Mouse (Mus musculus) frontal cortex, postnatal 36 days (tissue): ENCODE results near the gene Gmfg.
A peak's percentile ranks its signal among the peaks of the same experiment; 100 is the strongest.

Source experiments
- DNase-seq, 2 experiments: peaks; one replicate each; pipeline ENCODE4 v3.0.0; 2022; ENCODE audit warnings: low spot score in 2 of 2

Gene Gmfg

DNA sequence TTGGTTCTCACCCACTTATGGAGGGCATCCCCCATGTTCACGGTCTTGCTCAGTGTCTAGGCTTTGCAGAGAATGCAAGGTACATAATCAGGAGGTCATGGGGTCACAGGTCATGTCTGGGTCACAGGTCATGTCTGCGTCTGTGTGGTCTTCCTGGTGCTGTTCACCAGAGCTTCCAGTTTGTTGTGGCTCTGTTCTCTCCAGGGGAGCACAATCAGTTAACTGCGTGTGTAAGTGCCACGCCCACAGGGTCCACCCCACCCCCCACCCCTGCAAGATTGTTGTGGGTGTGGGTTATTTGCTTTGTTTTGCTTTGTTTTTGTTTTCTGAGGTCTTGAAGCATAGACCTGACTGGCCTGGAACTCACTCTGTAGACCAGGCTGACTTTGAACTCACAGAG lies 46.9 kb downstream of the Gmfg start:
- no peak for DNase-seq

DNA sequence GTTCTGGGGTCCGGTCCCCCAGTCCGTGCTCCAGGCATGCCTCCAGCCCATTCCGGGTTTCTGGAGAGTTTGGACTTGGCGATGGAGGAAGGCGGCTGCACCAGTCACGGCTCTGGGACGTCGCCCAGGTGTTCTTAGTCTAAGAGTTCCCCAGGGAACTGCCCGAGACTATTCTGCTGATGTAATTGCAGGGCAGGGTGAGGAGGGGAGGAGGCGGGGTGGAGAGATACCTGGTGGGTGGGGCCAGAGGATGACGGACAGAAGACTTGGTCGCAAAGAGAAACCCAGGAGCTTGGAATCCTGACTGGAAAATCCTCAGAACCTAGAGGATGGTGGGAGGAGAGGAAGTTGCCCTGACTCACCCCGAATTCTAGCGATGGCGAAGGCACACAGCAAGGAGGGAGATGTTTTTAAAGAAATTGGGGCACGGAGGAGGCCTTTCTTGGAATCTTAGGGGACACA lies 50.8 kb downstream of the Gmfg start:
- peak; percentile 42 to 51 for DNase-seq

DNA sequence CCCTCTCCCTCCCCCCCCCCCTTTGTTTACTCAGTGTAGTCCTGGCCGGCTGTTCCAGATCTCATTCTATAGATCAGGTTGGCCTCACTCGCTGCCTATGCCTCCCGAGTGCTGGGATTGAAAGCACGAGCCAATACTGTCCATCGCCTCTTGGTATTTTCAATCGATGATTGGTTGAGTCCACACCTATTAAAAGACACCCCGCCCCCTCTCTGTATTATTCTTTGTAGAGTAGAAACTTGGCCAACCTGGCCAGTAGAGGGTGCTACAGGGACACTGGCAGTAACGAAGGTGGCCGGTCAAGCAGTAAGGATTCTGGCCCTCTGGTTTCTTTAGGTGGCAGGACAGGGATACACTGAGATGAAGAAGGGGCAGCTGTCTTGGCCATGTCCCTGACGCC lies 53.2 kb downstream of the Gmfg start:
- DNase-seq: peak in 1 of 2 experiments; percentile 27

DNA sequence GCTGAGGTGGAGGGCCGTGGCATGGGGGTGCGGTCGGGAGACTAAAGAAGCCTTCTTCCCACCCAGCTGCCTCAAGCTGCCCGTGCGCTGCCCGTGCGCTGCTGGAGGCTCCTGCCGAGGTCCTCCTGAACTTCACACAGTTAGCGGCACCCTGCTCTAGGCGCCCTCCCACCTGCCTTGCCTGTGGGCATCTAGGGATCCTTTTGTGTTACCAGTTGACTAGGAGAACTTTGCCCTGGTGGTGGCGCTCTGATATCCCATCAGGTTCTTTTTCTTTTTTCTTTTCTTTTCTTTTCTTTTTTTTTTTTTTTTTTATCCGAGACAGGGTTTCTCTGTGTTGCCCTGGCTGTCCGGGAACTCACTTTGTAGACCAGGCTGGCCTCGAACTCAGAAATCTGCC lies 53.7 kb downstream of the Gmfg start:
- DNase-seq: no peak

DNA sequence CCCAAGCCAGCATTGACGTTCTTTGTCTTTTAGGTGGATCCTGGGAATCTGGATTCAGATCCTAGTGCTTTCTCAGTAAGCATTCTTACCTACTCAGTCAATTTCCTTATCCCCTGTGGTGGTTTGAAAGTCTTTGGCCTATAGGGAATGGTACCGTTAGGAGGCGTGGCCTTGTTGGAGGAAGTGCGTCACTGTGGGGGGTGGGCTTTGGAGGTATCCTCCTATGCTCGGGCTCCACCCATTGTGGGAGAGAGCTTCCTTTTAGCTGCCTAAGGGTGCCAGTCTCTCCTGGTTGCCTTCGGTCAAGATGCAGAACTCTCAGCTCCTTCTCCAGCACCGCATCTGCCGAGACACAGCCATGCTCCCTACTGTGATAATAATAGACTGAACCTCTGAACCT lies 55.1 kb downstream of the Gmfg start:
- DNase-seq: no peak

DNA sequence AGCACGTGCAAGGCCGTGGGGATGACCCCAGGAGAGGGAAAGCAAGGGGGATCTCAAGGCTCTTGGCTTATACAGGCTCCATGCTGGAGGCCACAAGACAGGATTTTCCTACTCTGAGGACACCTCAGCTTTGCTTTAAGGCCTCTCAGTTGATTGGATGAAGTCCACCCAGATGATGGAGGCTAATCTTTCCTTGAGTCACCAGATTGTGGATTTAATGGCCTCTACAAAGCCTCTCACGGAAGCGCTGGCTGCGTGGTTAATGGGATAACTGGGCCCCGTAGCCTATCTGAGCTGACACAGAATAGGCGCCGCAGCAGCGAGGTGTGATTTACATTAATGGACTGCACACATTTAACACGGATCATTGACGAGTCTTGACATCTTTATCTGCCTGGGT lies 58.2 kb downstream of the Gmfg start:
- no peak for DNase-seq
